Mouse (Mus musculus): ENCODE data around the gene Nsun5.

DNA sequence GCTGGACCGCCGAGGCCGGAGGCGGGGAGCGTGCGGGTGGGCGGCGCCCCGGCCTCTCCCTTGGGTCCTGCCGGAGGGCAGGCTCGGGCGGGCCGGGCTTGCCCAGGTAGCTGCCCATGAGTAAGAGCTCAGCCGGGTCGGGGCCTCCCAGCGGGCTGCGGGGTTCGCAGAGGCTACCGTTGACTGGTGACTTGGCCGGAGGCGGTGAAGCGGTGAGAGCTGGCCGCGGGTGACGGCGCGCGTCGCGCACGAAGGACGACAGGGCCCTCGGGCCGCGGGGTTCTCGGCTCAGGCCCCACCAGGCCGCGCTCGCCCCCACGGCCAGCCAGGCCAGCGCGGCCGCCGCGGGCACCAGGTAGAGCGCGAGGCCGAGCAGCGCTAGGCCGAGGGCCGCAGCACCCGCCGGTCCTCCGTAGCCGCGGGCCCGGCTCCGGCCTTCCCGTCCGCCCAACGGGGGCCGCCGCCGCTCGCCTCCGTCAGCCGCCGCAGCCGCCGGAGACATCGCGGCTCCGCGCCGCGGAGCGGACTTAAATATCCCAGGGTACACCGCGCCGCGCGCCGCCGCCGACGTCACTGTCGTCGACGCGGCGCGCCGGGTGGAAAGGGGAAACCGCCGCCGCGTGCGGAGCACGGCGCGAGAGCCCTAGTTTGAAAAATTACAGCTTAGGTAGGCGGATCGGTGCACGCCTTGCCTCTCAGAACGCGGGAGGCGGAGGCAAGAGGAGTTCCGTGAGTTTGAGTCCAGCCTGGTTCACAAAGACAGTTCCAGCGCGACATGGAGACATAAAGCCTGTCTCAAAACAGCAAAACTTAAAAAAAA lies 24.5 kb downstream of the Nsun5 start, which contains the start of gene Pom121:
- TF ChIP-seq CTCF (IDR thresholded peaks at IDR 0.05; ENCODE audit: low read depth), result no peak
- no peak; the same call in 1 of the 2 replicates for TF ChIP-seq EP300 (IDR thresholded peaks at IDR 0.05; ENCODE audit: low read depth)

Data from liver, postnatal 0 days (tissue).